Mouse (Mus musculus): ENCODE results near the gene Ciapin1. TPM values are rescaled to one million over a fixed set of nuclear protein-coding genes. Genes with fewer than 3 reads are reported as not detected.
A peak's percentile ranks its signal among the peaks of the same experiment; 100 is the strongest.

The Ciapin1 gene
- total RNA-seq, 4 experiments from 2014 or later: 72.2 to 85.6 (median 78.5) TPM

- DNase-seq (ENCODE audit: low spot score): no peak
Observed at GRCm38 (mm10) chr8:94778895-94779533, 59.1 kb downstream of the Ciapin1 start.

- DNase-seq (ENCODE audit: low spot score): peak; percentile 67
Observed at GRCm38 (mm10) chr8:94778473-94778872, 59.7 kb downstream of the Ciapin1 start.

GRCm38 (mm10) chr8:94778036-94778435 is 60.1 kb downstream of the Ciapin1 start:
- no peak for DNase-seq (ENCODE audit: low spot score)

- no peak for DNase-seq (ENCODE audit: low spot score)
Observed at GRCm38 (mm10) chr8:94776346-94776745, 61.8 kb downstream of the Ciapin1 start.

GRCm38 (mm10) chr8:94774601-94775000 is 63.6 kb downstream of the Ciapin1 start:
- DNase-seq (ENCODE audit: low spot score): no peak

GRCm38 (mm10) chr8:94773700-94774171 is 64.4 kb downstream of the Ciapin1 start:
- no peak for DNase-seq (ENCODE audit: low spot score)

- DNase-seq (ENCODE audit: low spot score): no peak
Observed at GRCm38 (mm10) chr8:94773048-94773447, 65.1 kb downstream of the Ciapin1 start.

- DNase-seq (ENCODE audit: low spot score): peak; percentile 88
Observed at GRCm38 (mm10) chr8:94771941-94772670, 66.1 kb downstream of the Ciapin1 start, which contains the start of gene Cx3cl1. Gene Cx3cl1, plus strand, starts transcription at chr8:94772009.

GRCm38 (mm10) chr8:94770945-94771344 is 67.2 kb downstream of the Ciapin1 start:
- DNase-seq (ENCODE audit: low spot score): no peak

Other genes with a start within 250 kb of the Ciapin1 start
- gene Rspry1, start 236.4 kb downstream of the Ciapin1 start, total RNA-seq (2022): 10 to 100 TPM in 1 of 4 experiments, 1 to 10 TPM in 3; 8.9 to 10.5 (median 9.5) TPM
- gene Fam192a, start 236.4 kb downstream of the Ciapin1 start, total RNA-seq (2022): 10 to 100 TPM; 19.1 to 25.6 (median 19.5) TPM
- 100 to 1,000 TPM in 2 of 4 experiments, 10 to 100 TPM in 2; 83.0 to 101 (median 92.4) TPM for gene Arl2bp, start 171.8 kb downstream of the Ciapin1 start, total RNA-seq (2022)
- gene Pllp, start 142.1 kb downstream of the Ciapin1 start, total RNA-seq (2022): under 1 TPM in 2 of 4 experiments, not detected in 2; 0.63 to 0.69 TPM
- not detected for gene Ccl22, start 92.8 kb downstream of the Ciapin1 start, total RNA-seq (2022)
- gene Cx3cl1, start 66.3 kb downstream of the Ciapin1 start, total RNA-seq (2022): 1 to 10 TPM; 5.7 to 8.2 (median 7.2) TPM
- not detected for gene Ccl17, start 27.9 kb downstream of the Ciapin1 start, total RNA-seq (2022)
- 100 to 1,000 TPM; 675 to 794 (median 735) TPM for gene Coq9, start within 50 bp of the Ciapin1 start, total RNA-seq (2022)
- gene Polr2c, start 19.1 kb upstream of the Ciapin1 start, total RNA-seq (2022): 10 to 100 TPM; 65.4 to 71.4 (median 68.7) TPM
- gene Dok4, start 38.0 kb upstream of the Ciapin1 start, total RNA-seq (2022): 10 to 100 TPM in 3 of 4 experiments, 1 to 10 TPM in 1; 9.2 to 15.2 (median 14.8) TPM
- 1 to 10 TPM; 3.0 to 5.7 (median 4.4) TPM for gene Ccdc102a, start 79.7 kb upstream of the Ciapin1 start, total RNA-seq (2022)
- under 1 TPM in 1 of 4 experiments, not detected in 3; 0.57 TPM for gene Adgrg5, start 85.3 kb upstream of the Ciapin1 start, total RNA-seq (2022)
- 10 to 100 TPM; 41.3 to 63.6 (median 51.8) TPM for gene Adgrg1, start 136.4 kb upstream of the Ciapin1 start, total RNA-seq (2022)
- gene Adgrg3, start 179.3 kb upstream of the Ciapin1 start, total RNA-seq (2022): 1 to 10 TPM in 3 of 4 experiments, under 1 TPM in 1; 0.75 to 1.3 (median 1.2) TPM
- gene Drc7, start 216.7 kb upstream of the Ciapin1 start, total RNA-seq (2022): not detected
- gene Katnb1, start 242.8 kb upstream of the Ciapin1 start, total RNA-seq (2022): 1 to 10 TPM; 5.4 to 7.2 (median 7.1) TPM

Measured in heart, adult 8-10 months (tissue).